In the genomic region with DNA sequence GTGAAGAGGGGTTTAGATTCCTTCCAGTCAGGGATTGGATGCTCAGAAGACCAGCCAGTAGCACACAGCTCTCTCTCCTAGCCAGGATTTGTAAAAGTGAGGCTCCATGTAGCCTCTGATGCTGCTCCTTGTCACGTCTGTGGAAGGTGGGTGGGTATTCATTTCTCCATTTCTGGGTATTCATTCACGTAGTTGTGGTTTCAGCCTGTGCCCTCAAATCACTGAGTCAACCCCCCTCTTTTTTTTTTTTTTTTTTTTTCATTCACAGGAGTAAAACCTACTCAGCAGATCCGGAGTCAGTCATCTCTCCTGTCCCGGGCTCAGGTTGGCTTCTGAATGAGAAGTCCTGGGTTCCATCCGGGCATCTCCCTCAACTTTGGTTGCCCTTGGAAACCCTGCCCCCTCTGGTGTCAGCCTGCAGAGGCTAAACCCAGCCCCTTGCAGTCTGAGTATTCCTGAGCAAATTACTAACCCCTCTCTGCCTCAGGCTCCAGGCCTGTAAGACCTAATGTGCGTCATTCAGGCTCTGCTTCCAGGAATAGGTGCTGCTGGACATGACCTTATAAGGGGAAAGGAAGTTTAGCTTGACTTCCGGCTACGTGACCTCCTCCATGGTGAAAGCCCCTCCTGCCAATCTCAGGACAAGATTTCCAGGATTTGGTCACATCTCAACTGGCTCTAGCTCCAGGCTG, we compare ENCODE assay signal across 32 mouse cellular contexts. TPM values are rescaled to one million over a fixed set of nuclear protein-coding genes. Genes with fewer than 3 reads are reported as not detected.
DNase-seq lines count a peak whose midpoint lies in the region; ATAC-seq and TF ChIP-seq lines count a peak whose summit lies in the region.
"Had no signal": no experiment of that assay in that cellular context is flagged by ENCODE, and none has a peak within 500 bp of the region (broad histone marks: within the 10 kb centered on the region; RNA-seq: fewer than 3 reads in every experiment).

No protein-coding gene starts in this region.

- peak overlapping the region; percentile 45 for H3K27ac ChIP-seq in heart, embryonic 10.5 days
- no peak overlapping the region for H3K27ac ChIP-seq in heart, embryonic 12.5 days (ENCODE audit: poor library complexity, severe bottlenecking)
- H3K27ac ChIP-seq in testis, adult 2 months (ENCODE audit: control insufficient read depth, insufficient read depth, low read depth, low read length), result no peak overlapping the region
- H3K27ac ChIP-seq: embryonic facial prominence, embryonic 13.5 days; forebrain, embryonic 10.5 days; forebrain, embryonic 15.5 days; gastrocnemius, adult 2 months; heart, adult 2 months; hindbrain, embryonic 14.5 days; kidney, embryonic 15.5 days; limb, embryonic 13.5 days; midbrain, embryonic 10.5 days; stomach, embryonic 15.5 days had no signal

- DNase-seq in heart, embryonic 10.5 days (ENCODE audit: low spot score), result no peak
- no peak for DNase-seq in testis, postnatal 10 days (ENCODE audit: low spot score)
- peak; percentile 52 for DNase-seq in ZHBTc4 (ENCODE audit: low read depth, low spot score)
- no peak for DNase-seq in gastrocnemius, postnatal 25 days
- DNase-seq in thymus, postnatal 10 days (ENCODE audit: low spot score in 2 of 2), result no peak
- DNase-seq: adrenal gland, adult 8-10 months; B cell, adult 2 months; cerebellum, adult 9-10 months; cerebellum, postnatal 36 days; gastrocnemius, adult 2 months; heart, adult 2 months; kidney, adult 18-20 months; kidney, postnatal 25 days; lung, adult 18-20 months; right cerebral cortex, postnatal 25 days; thymus, adult 18-20 months; thymus, postnatal 36 days had no signal

- no peak for TF ChIP-seq CTCF in testis, adult 2 months (IDR thresholded peaks at IDR 0.05; ENCODE audit: control insufficient read depth, insufficient read depth, insufficient replicate concordance, low read depth, low read length)

- H3K9me3 ChIP-seq in heart, embryonic 10.5 days, result no peaks in the 10 kb centered on the region
- no peaks in the 10 kb centered on the region for H3K9me3 ChIP-seq in heart, embryonic 12.5 days (replicated peaks)
- H3K9me3 ChIP-seq: embryonic facial prominence, embryonic 13.5 days; forebrain, embryonic 10.5 days; forebrain, embryonic 15.5 days; kidney, embryonic 15.5 days; limb, embryonic 13.5 days; midbrain, embryonic 10.5 days; stomach, embryonic 15.5 days had no signal

- H3K27me3 ChIP-seq in heart, embryonic 10.5 days (ENCODE audit: insufficient read depth, poor library complexity, severe bottlenecking), result no peaks in the 10 kb centered on the region
- H3K27me3 ChIP-seq in heart, embryonic 12.5 days (replicated peaks), result no peaks in the 10 kb centered on the region
- H3K27me3 ChIP-seq in testis, adult 2 months (ENCODE audit: control insufficient read depth, insufficient read depth, low read length), result no peaks in the 10 kb centered on the region
- H3K27me3 ChIP-seq: embryonic facial prominence, embryonic 13.5 days; forebrain, embryonic 15.5 days; kidney, embryonic 15.5 days; limb, embryonic 13.5 days; stomach, embryonic 15.5 days had no signal

- peaks cover 21% of the 10 kb centered on the region for H3K4me1 ChIP-seq in heart, embryonic 10.5 days
- peaks cover 19% of the 10 kb centered on the region for H3K4me1 ChIP-seq in heart, embryonic 12.5 days (replicated peaks)
- H3K4me1 ChIP-seq in testis, adult 2 months (ENCODE audit: control insufficient read depth, insufficient read depth, low read length), result peaks cover 5% of the 10 kb centered on the region

- WGBS in heart, embryonic 10.5 days, result 55% methylated on average over 8 of the region's 8 CpGs
- WGBS in heart, embryonic 12.5 days, result 44% methylated on average over 8 of the region's 8 CpGs

- H3K36me3 ChIP-seq in heart, embryonic 10.5 days, result no peaks in the 10 kb centered on the region
- H3K36me3 ChIP-seq in heart, embryonic 12.5 days, result no peaks in the 10 kb centered on the region
- H3K36me3 ChIP-seq in testis, adult 2 months (ENCODE audit: control insufficient read depth, insufficient read depth, low read length), result no peaks in the 10 kb centered on the region
- H3K36me3 ChIP-seq: embryonic facial prominence, embryonic 13.5 days; forebrain, embryonic 10.5 days; forebrain, embryonic 15.5 days; kidney, embryonic 15.5 days; limb, embryonic 13.5 days; midbrain, embryonic 10.5 days; stomach, embryonic 15.5 days had no signal

- no peak overlapping the region for H3K4me2 ChIP-seq in heart, embryonic 12.5 days
- H3K4me2 ChIP-seq: embryonic facial prominence, embryonic 13.5 days; forebrain, embryonic 15.5 days; hindbrain, embryonic 14.5 days; kidney, embryonic 15.5 days; limb, embryonic 13.5 days; liver, embryonic 11.5 days; stomach, embryonic 15.5 days had no signal

- ATAC-seq in heart, embryonic 12.5 days (ENCODE audit: insufficient number of reproducible peaks, low FRiP score), result no peak
- ATAC-seq: forebrain, embryonic 15.5 days; inflammation-experienced regulatory T-cells, adult 6 months; midbrain, embryonic 16.5 days had no signal

- no peak overlapping the region for H3K4me3 ChIP-seq in heart, embryonic 10.5 days
- H3K4me3 ChIP-seq in heart, embryonic 12.5 days, result no peak overlapping the region
- peak overlapping the region; percentile 51 for H3K4me3 ChIP-seq in testis, adult 2 months (ENCODE audit: control insufficient read depth, low read depth, low read length)
- H3K4me3 ChIP-seq: embryonic facial prominence, embryonic 13.5 days; forebrain, embryonic 10.5 days; forebrain, embryonic 15.5 days; gastrocnemius, adult 2 months; heart, adult 2 months; kidney, embryonic 15.5 days; limb, embryonic 13.5 days; midbrain, embryonic 10.5 days; stomach, embryonic 15.5 days had no signal

- no peak overlapping the region for H3K9ac ChIP-seq in heart, embryonic 12.5 days
- H3K9ac ChIP-seq: embryonic facial prominence, embryonic 13.5 days; forebrain, embryonic 15.5 days; hindbrain, embryonic 14.5 days; kidney, embryonic 15.5 days; limb, embryonic 13.5 days; stomach, embryonic 15.5 days had no signal

- no peak for TF ChIP-seq POLR2A in testis, adult 2 months (IDR thresholded peaks at IDR 0.05; ENCODE audit: control insufficient read depth, low read depth, low read length)

RNA-seq across cellular contexts. Expression of a gene that starts 3.1 kb away (rescaled TPM):
- 0.16 and 0.51 TPM in 2 replicates for polyA plus RNA-seq in heart, embryonic 10.5 days (2016; fragmentation: Nextera tagmentation; extraction: Ambion mirVana)
- 0.28 and 0.37 TPM in 2 replicates for polyA plus RNA-seq in heart, embryonic 12.5 days (2016; fragmentation: Nextera tagmentation; extraction: Ambion mirVana)
- polyA plus RNA-seq in testis, adult 2 months (2012; rRNA removed), result 1.9 and 3.1 TPM in 2 replicates
- under 1 TPM in 1 of 2 experiments, not detected in 1; 0.18 TPM for total RNA-seq in gastrocnemius, postnatal 25 days (2021)
- total RNA-seq: hematopoietic stem cell, adult 5-6 weeks; megakaryocyte progenitor cell, adult 5-6 weeks had no signal

RNA-seq across cellular contexts. Expression of a gene that starts 3.2 kb away (rescaled TPM):
- polyA plus RNA-seq in heart, embryonic 10.5 days (2016; fragmentation: Nextera tagmentation; extraction: Ambion mirVana), result 403 and 488 TPM in 2 replicates
- polyA plus RNA-seq in heart, embryonic 12.5 days (2016; fragmentation: Nextera tagmentation; extraction: Ambion mirVana), result 306 and 308 TPM in 2 replicates
- polyA plus RNA-seq in testis, adult 2 months (2012; rRNA removed), result 88.1 and 92.3 TPM in 2 replicates
- total RNA-seq in gastrocnemius, postnatal 25 days (2021), result 100 to 1,000 TPM; 669 to 811 TPM
